Mouse (Mus musculus): ENCODE results near the gene Ppp1r26. TPM values are rescaled to one million over a fixed set of nuclear protein-coding genes. Genes with fewer than 3 reads are reported as not detected.

Ppp1r26 gene
- polyA plus RNA-seq, 1 experiment from 2014 or later = 7.2 TPM

DNA sequence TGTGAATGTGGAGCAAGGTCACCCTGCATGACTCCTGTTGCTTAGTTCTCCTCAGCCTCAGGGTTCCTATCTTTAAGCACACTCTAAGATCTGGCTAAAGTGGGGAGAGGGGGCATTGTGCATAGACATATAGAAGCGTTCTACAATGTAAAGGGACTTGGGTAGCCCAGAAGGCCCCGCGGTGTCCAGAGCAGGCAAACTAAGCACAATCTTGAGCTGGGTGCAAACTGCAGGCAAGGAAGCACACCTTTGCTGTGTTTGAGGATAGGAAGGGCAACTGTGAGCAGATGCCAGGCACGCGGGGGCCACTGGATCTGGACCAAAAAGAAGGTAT lies 452 bp upstream of the Ppp1r26 start:
- 6% methylated on average over 5 of the region's 5 CpGs for WGBS
- H3K9ac ChIP-seq = peak overlapping the region; percentile 84
- 0 out of 2 replicates have a peak, but pooled peaks cover 6% of the 10 kb centered on the region for H3K36me3 ChIP-seq
- H3K9me3 ChIP-seq = no peaks in the 10 kb centered on the region
- H3K27me3 ChIP-seq = no peaks in the 10 kb centered on the region
- no peak overlapping the region for H3K27ac ChIP-seq
- ATAC-seq (ENCODE audit: insufficient number of reproducible peaks, insufficient read depth, low FRiP score, low TSS enrichment) = 0 out of 2 replicates have a peak, but pooled peaks have one; percentile 10
- H3K4me2 ChIP-seq (replicated peaks) = peak overlapping the region; percentile 93
- peaks cover 6% of the 10 kb centered on the region; the same call in 1 of the 2 replicates for H3K4me1 ChIP-seq
- peak overlapping the region; percentile 74 for H3K4me3 ChIP-seq

DNA sequence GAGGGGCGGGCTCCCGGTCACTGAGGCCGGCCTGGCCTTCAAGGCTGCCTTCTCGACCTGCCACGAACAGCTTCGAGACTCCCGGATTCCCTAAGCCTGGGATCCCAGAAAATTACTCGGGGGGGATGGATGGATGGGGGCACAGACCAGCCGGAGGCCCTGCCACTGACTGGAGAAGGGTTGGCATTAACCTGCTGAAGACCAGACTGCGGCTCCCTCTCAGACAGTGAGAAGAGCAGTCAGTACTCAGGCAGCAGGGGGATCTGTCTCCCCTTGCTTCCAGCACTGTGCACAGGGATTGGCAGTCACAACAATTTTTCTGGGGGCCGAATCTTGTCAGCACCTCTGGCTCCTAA lies 693 bp downstream of the Ppp1r26 start:
- 6% methylated on average over 11 of the region's 11 CpGs for WGBS
- ATAC-seq (ENCODE audit: insufficient number of reproducible peaks, insufficient read depth, low FRiP score, low TSS enrichment) = no peak
- H3K27me3 ChIP-seq = no peaks in the 10 kb centered on the region
- H3K36me3 ChIP-seq = peaks cover 15% of the 10 kb centered on the region
- H3K4me3 ChIP-seq = peak overlapping the region; percentile 74
- H3K9me3 ChIP-seq = no peaks in the 10 kb centered on the region
- peak overlapping the region; percentile 59; the same call in 1 of the 2 replicates for H3K27ac ChIP-seq
- H3K9ac ChIP-seq = peak overlapping the region; percentile 84
- peaks cover 6% of the 10 kb centered on the region; the same call in 1 of the 2 replicates for H3K4me1 ChIP-seq
- H3K4me2 ChIP-seq (replicated peaks) = peak overlapping the region; percentile 93

DNA sequence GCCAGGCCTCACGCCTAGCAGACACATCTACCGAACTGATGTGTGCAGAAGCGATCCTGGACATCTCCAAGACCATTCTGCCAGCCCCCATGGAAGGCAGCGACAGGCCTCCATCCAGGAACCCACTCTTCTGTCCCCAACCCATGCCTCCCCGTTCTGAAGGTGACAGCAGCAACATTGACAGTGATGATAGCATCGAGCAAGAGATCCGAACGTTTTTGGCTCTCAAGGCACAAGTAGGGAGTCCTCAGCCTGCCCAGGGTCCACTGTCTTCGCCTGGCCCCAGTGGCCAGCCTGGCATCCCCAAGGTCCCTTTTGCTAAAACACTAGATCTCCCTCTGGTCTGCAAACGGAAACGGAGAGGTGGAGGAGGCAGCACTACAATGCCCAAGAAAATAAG lies 5.1 kb downstream of the Ppp1r26 start:
- peaks cover 31% of the 10 kb centered on the region for H3K36me3 ChIP-seq
- WGBS = 89% methylated on average over 11 of the region's 11 CpGs

DNA sequence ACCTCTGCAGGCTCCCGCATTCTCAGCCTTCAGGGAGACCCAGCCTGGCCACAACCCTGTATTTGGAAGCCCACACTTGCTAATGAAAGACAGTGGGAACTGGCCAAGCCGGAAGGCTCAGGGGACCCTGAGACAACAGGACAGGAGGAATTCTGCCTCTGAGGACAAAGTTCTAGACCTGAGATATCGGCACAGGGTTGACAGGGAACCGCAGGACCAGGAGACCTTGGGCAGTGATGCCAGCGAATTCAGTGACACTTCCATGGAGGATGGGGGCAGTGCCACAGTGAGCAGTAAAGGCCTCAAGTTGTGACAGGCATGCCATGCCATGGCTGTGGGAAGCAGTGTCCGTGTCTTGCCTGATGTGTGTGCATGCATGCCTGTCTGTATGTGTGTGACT lies 6.9 kb downstream of the Ppp1r26 start:
- no peaks in the 10 kb centered on the region for H3K9me3 ChIP-seq
- no peaks in the 10 kb centered on the region for H3K4me1 ChIP-seq
- H3K4me2 ChIP-seq (replicated peaks) = no peak overlapping the region
- no peak for ATAC-seq (ENCODE audit: insufficient number of reproducible peaks, insufficient read depth, low FRiP score, low TSS enrichment)
- H3K9ac ChIP-seq = no peak overlapping the region
- H3K36me3 ChIP-seq = peaks cover 31% of the 10 kb centered on the region
- 83% methylated on average over 6 of the region's 6 CpGs for WGBS
- no peak overlapping the region for H3K27ac ChIP-seq
- no peak overlapping the region for H3K4me3 ChIP-seq
- H3K27me3 ChIP-seq = no peaks in the 10 kb centered on the region

More for the DNA sequence above, 5.1 kb downstream of the Ppp1r26 start:
- Histone ChIP-seq H3K9me3 (no peaks in the 10 kb centered on the region), H3K4me2 (replicated peaks) (no peak overlapping the region), H3K27ac (no peak overlapping the region), H3K4me3 (no peak overlapping the region), H3K9ac (no peak overlapping the region), H3K4me1 (peaks cover 3% of the 10 kb centered on the region; the same call in 1 of the 2 replicates), H3K27me3 (no peaks in the 10 kb centered on the region)
- ATAC-seq (ENCODE audit: insufficient number of reproducible peaks, insufficient read depth, low FRiP score, low TSS enrichment) = no peak

DNA sequence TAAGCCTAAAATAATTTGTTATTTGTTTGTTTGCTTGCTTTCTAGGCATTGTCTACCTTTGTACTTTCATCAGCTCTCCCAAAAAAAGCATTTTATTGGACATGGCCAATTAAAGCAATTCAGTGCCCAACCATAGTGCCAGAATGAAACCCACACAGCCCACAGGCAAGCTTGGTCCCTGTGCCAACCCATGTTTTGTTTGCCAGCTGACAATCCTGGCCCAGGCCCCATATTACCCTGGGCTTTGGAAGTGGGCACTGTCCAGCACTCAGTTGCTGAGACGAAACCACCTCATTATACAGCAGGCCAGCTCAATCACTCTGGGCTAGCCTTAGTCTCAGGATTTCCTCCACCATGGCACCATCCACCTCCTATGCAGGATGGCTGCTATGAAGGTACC lies 10.0 kb downstream of the Ppp1r26 start:
- Histone ChIP-seq H3K36me3 (peaks cover 22% of the 10 kb centered on the region), H3K4me3 (no peak overlapping the region), H3K27me3 (no peaks in the 10 kb centered on the region), H3K4me1 (no peaks in the 10 kb centered on the region), H3K27ac (no peak overlapping the region), H3K9me3 (no peaks in the 10 kb centered on the region), H3K4me2 (replicated peaks) (no peak overlapping the region), H3K9ac (no peak overlapping the region)
- 86% methylated on average over 1 of the region's 1 CpGs for WGBS
- ATAC-seq (ENCODE audit: insufficient number of reproducible peaks, insufficient read depth, low FRiP score, low TSS enrichment) = no peak

DNA sequence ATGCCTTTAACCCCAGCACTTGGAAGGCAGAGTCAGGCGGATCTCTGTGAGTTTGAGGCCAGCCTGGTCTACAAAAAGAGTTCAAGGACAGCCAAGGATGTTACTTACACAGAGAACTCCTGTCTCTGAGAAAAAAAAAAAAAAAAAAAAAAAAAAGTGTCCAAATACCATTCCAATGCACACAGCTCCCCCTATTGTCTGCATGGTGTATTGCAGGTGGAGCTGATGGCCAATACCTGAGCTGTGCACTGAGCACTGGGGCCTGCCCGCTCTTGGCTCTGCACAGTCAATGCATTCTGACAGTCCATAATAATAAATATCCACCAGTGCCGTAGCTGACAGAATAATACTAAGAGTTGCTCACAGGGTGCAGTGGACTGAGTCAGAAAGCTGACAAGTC lies 17.3 kb downstream of the Ppp1r26 start:
- Histone ChIP-seq H3K4me2 (replicated peaks) (no peak overlapping the region), H3K4me1 (peaks cover 14% of the 10 kb centered on the region), H3K27ac (no peak overlapping the region), H3K9me3 (no peaks in the 10 kb centered on the region), H3K9ac (no peak overlapping the region), H3K36me3 (no peaks in the 10 kb centered on the region; the same call in 1 of the 2 replicates), H3K4me3 (no peak overlapping the region), H3K27me3 (peaks cover 10% of the 10 kb centered on the region; the same call in 1 of the 2 replicates)
- 36% methylated on average over 3 of the region's 3 CpGs for WGBS
- no peak for ATAC-seq (ENCODE audit: insufficient number of reproducible peaks, insufficient read depth, low FRiP score, low TSS enrichment)

DNA sequence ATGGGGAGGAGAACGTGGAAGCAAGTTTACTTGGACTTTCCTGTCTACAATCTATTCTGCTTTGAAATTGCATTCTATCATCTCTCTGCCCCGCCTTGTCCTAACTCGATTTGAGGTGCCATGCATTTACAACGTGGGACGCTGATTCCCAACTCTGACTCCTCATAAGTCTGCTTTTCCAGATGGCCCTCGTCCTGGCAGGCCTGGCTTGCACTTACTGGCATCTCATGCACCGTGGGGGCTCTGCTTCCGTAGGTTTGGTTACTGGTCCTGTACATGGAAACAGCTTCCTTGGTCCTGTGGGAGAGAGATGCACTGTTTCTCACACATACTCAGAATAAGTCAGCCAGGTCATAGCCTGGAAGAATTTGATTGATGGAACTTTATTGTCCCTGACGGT lies 18.3 kb downstream of the Ppp1r26 start:
- Histone ChIP-seq H3K27ac (no peak overlapping the region), H3K4me2 (replicated peaks) (no peak overlapping the region), H3K4me3 (no peak overlapping the region), H3K4me1 (peaks cover 17% of the 10 kb centered on the region), H3K36me3 (peaks cover 9% of the 10 kb centered on the region), H3K9me3 (no peaks in the 10 kb centered on the region), H3K27me3 (peaks cover 10% of the 10 kb centered on the region; the same call in 1 of the 2 replicates), H3K9ac (no peak overlapping the region)
- no peak for ATAC-seq (ENCODE audit: insufficient number of reproducible peaks, insufficient read depth, low FRiP score, low TSS enrichment)
- 80% methylated on average over 9 of the region's 9 CpGs for WGBS

DNA sequence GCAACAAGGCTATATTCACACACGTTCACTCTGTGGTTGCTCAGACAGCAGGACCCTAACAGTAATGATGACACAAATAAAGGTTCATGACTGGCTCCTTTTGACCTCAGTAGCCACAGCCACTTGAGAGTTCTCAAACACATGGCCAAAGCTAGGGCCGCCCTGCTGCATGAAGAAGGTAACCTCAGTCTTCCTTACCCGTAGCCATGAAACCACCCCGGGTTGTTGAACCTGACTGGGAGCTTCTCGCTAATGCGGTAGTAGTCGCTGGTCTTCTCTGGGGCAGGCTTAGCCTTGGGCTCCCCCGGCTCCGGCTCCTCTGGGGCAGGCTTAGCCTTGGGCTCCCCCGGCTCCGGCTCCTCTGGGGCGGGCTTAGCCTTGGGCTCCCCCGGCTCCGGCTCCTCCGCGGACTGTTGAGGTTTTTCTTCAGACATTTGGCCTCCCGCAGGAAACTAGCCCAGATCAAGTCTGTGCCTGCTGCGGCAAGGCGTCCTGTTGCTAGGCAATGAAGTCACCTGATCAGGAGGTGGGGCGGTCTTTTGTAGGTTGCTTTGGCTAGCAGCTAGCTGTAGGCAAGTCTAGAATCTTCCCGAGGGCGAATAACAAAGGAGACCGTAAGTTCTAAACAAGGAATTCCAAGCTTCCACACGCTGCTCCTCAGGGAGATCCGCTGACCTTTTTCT lies 19.4 kb downstream of the Ppp1r26 start, which contains the start of gene 1700007K13Rik:
Gene 1700007K13Rik, minus strand, starts transcription at position 497 of the 683 bp plus-strand sequence.
- H3K27ac ChIP-seq = no peak within 1 kb of the TSS
- peak within 1 kb of the TSS; percentile 62 for H3K4me2 ChIP-seq (replicated peaks)
- H3K9me3 ChIP-seq = no peaks in the 10 kb centered on the region

DNA sequence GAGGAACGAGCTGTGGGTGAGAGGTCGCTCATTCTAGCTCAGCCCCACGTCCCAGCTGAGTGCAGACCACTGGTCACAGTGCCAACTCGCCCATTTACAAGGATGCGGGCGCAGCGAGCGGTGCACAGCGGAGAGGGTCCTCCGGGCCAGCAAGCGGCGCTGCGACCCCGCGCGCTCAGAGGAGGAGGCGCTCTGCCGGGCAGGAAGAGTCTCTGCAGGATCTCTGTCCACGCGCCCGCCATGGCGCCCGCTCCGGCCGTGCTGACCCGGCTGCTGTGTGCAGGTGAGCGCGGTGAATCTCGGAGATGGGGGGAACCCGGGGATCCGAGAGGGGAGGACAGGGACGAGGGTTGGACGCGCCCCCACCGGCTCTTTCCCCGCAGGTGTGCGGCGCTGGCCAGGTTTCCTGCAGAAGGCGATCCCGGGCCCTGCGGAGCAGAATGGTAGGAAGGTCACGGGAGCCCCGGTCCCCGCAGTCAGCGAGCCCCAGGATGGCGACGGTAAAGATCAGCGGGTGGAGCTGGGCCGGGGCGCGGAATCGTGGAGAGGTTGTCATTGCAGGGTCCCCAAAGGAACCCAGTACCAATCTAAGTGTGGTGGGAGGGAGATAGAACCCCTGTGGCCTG lies 21.4 kb downstream of the Ppp1r26 start, which contains the start of gene Mrps2:
Gene Mrps2, plus strand, starts transcription at position 207 of the 626 bp plus-strand sequence.
- H3K27ac ChIP-seq = peak within 1 kb of the TSS; percentile 25; the same call in 1 of the 2 replicates
- WGBS = under 1% methylated on average over 52 of the region's 52 CpGs
- peak; percentile 86 for ATAC-seq (ENCODE audit: insufficient number of reproducible peaks, insufficient read depth, low FRiP score, low TSS enrichment)
- peaks cover 39% of the 10 kb centered on the region for H3K36me3 ChIP-seq
- H3K9ac ChIP-seq = peak within 1 kb of the TSS; percentile 95
- H3K9me3 ChIP-seq = 0 out of 2 replicates have a peak, but pooled peaks cover 3% of the 10 kb centered on the region
- peaks cover 17% of the 10 kb centered on the region for H3K4me1 ChIP-seq
- peak within 1 kb of the TSS; percentile 93 for H3K4me2 ChIP-seq (replicated peaks)
- peaks cover 10% of the 10 kb centered on the region; the same call in 1 of the 2 replicates for H3K27me3 ChIP-seq
- H3K4me3 ChIP-seq = peak within 1 kb of the TSS; percentile 98

More for the DNA sequence above, 19.4 kb downstream of the Ppp1r26 start, which contains the start of gene 1700007K13Rik:
- peaks cover 17% of the 10 kb centered on the region for H3K4me1 ChIP-seq
- peak; percentile 58 for ATAC-seq (ENCODE audit: insufficient number of reproducible peaks, insufficient read depth, low FRiP score, low TSS enrichment)
- H3K9ac ChIP-seq = peak within 1 kb of the TSS; percentile 42; the same call in 1 of the 2 replicates
- peak within 1 kb of the TSS; percentile 32 for H3K4me3 ChIP-seq
- peaks cover 10% of the 10 kb centered on the region; the same call in 1 of the 2 replicates for H3K27me3 ChIP-seq
- peaks cover 19% of the 10 kb centered on the region for H3K36me3 ChIP-seq
- WGBS = 5% methylated on average over 25 of the region's 25 CpGs

DNA sequence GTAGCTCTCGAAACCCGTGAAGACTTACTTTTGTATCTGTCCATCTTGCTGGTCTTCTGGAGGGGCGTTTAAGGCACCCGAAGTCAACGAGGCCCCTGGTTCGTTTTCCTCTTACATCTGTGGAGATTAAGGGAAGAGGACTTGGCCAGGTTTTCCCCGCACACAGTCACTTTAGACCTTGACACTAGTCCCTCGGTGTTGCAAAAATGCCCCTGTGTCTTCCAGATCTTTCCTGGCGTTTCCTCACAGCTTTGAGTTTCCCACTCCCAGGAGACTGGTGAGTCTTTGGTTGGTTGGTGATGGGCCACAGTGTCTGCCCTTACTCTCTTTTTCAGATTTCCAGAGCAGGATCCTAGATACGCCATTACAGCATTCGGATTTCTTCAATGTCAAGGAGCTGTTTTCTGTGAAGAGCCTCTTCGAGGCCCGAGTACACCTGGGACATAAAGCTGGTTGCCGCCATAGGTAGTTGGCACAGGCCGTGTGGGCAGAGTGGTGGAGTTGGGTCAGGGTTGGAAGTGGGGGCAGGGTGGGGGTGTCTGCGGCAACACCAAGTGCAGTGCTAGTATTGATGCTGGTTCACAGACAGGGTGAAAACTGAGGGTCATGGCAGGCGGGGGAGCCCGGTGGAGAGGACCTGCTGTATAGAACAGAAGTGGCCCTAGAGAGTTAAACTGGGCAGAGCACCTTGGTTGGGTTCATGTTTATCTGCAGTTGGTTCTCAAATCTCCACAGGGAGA lies 22.1 kb downstream of the Ppp1r26 start:
- H3K27ac ChIP-seq = no peak overlapping the region
- H3K9ac ChIP-seq = peak overlapping the region; percentile 95
- H3K27me3 ChIP-seq = peaks cover 10% of the 10 kb centered on the region; the same call in 1 of the 2 replicates
- WGBS = 53% methylated on average over 18 of the region's 18 CpGs
- peaks cover 17% of the 10 kb centered on the region for H3K4me1 ChIP-seq
- no peak for ATAC-seq (ENCODE audit: insufficient number of reproducible peaks, insufficient read depth, low FRiP score, low TSS enrichment)
- 0 out of 2 replicates have a peak, but pooled peaks cover 6% of the 10 kb centered on the region for H3K9me3 ChIP-seq
- peaks cover 42% of the 10 kb centered on the region for H3K36me3 ChIP-seq
- H3K4me2 ChIP-seq (replicated peaks) = peak overlapping the region; percentile 93
- H3K4me3 ChIP-seq = peak overlapping the region; percentile 98

DNA sequence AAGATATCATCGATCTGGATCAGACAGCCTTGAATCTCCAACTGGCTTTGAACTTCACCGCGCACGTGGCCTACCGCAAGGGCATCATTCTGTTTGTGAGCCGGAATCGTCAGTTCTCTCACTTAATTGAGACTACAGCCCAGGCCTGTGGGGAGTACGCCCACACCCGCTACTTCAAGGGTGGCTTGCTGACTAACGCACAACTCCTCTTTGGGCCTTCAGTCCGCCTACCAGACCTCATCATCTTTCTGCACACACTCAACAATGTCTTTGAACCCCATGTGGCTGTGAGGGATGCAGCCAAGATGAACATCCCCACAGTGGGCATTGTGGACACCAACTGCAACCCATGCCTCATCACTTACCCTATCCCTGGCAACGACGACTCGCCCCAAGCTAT lies 22.9 kb downstream of the Ppp1r26 start:
- peaks cover 10% of the 10 kb centered on the region; the same call in 1 of the 2 replicates for H3K27me3 ChIP-seq
- 0 out of 2 replicates have a peak, but pooled peaks cover 6% of the 10 kb centered on the region for H3K9me3 ChIP-seq

More for the DNA sequence above, 22.9 kb downstream of the Ppp1r26 start:
- no peak overlapping the region for H3K4me3 ChIP-seq
- peaks cover 17% of the 10 kb centered on the region for H3K4me1 ChIP-seq
- no peak for ATAC-seq (ENCODE audit: insufficient number of reproducible peaks, insufficient read depth, low FRiP score, low TSS enrichment)
- H3K27ac ChIP-seq = no peak overlapping the region
- WGBS = 97% methylated on average over 14 of the region's 14 CpGs
- no peak overlapping the region for H3K9ac ChIP-seq
- H3K36me3 ChIP-seq = peaks cover 42% of the 10 kb centered on the region
- peak overlapping the region; percentile 93; the same call in 1 of the 2 replicates for H3K4me2 ChIP-seq (replicated peaks)
